Mouse (Mus musculus) brain, adult 2 months (tissue): ENCODE measurements at regions not wholly inside any gene's neighbourhood (a gene's known extent, or its start where the extent isn't known, plus 50 kb on each side); places are given as distances from the start of the nearest gene placed in this dataset.

Source experiments
- DNase-seq: peaks from one replicate; pipeline ENCODE4 v3.0.0; 2011; ENCODE audit warnings: low read depth, low spot score

GRCm38 (mm10) chr6:36313586-36313985, 74.3 kb upstream of the Chrm2 start:
- no peak for DNase-seq
